Mouse (Mus musculus) right cerebral cortex, adult 2 months (tissue): ENCODE results near the gene Pcca.

Experiments used
- DNase-seq, 2 experiments: peaks; one replicate each; pipeline ENCODE4 v3.0.0; 2021 to 2022; ENCODE audit warnings: low spot score in 2 of 2

The Pcca gene

GRCm38 (mm10) chr14:122836221-122836620 is 302.1 kb downstream of the Pcca start:
- DNase-seq, result no peak

GRCm38 (mm10) chr14:122837018-122837417 is 302.9 kb downstream of the Pcca start:
- no peak for DNase-seq

- DNase-seq, result no peak
Measured at GRCm38 (mm10) chr14:122852506-122853057, 318.5 kb downstream of the Pcca start.

GRCm38 (mm10) chr14:122859792-122860191 is 325.7 kb downstream of the Pcca start:
- DNase-seq, result no peak

GRCm38 (mm10) chr14:122862623-122863022 is 328.5 kb downstream of the Pcca start:
- DNase-seq, result no peak

GRCm38 (mm10) chr14:122865462-122866129 is 331.5 kb downstream of the Pcca start:
- no peak for DNase-seq

- DNase-seq, result no peak
Measured at GRCm38 (mm10) chr14:122867531-122868285, 333.6 kb downstream of the Pcca start.

- no peak for DNase-seq
Measured at GRCm38 (mm10) chr14:122869831-122870230, 335.7 kb downstream of the Pcca start.

GRCm38 (mm10) chr14:122871841-122872580 is 337.9 kb downstream of the Pcca start:
- no peak for DNase-seq

- no peak for DNase-seq
Measured at GRCm38 (mm10) chr14:122872612-122873011, 338.5 kb downstream of the Pcca start.

- no peak for DNase-seq
Measured at GRCm38 (mm10) chr14:122875056-122875455, 340.9 kb downstream of the Pcca start.

GRCm38 (mm10) chr14:122875636-122876035 is 341.5 kb downstream of the Pcca start:
- no peak for DNase-seq

GRCm38 (mm10) chr14:122876163-122876562 is 342.0 kb downstream of the Pcca start:
- DNase-seq, result peak; percentile 81 to 85

GRCm38 (mm10) chr14:122876723-122877122 is 342.6 kb downstream of the Pcca start:
- DNase-seq, result no peak

GRCm38 (mm10) chr14:122877787-122878186 is 343.7 kb downstream of the Pcca start:
- no peak for DNase-seq

- DNase-seq, result no peak
Measured at GRCm38 (mm10) chr14:122880291-122880690, 346.2 kb downstream of the Pcca start.

- no peak for DNase-seq
Measured at GRCm38 (mm10) chr14:122881699-122882098, 347.6 kb downstream of the Pcca start.

GRCm38 (mm10) chr14:122882201-122882639 is 348.1 kb downstream of the Pcca start:
- no peak for DNase-seq

- DNase-seq, result no peak
Measured at GRCm38 (mm10) chr14:122882795-122883409, 348.8 kb downstream of the Pcca start.

- no peak for DNase-seq
Measured at GRCm38 (mm10) chr14:122883410-122883806, 349.3 kb downstream of the Pcca start.

GRCm38 (mm10) chr14:122883821-122884584 is 349.9 kb downstream of the Pcca start:
- DNase-seq, result no peak
